Mouse (Mus musculus) lung, adult 2 months (tissue): ENCODE results near the gene Gm2381.
"Not testable (repeated sequence)": the region's sequence is repeated elsewhere in the genome, so short reads cannot be mapped to it uniquely, and the experiment has no call there.

Experiments
- CTCF ChIP-seq: fragments of 200-500 bp; IDR thresholded peaks from 2 replicates; pipeline ENCODE4 v1.5.1; 2011; ENCODE audit warnings: mild to moderate bottlenecking, low read length, control low read depth; ENCODE audit not compliant: insufficient read depth
- POLR2A ChIP-seq: fragments of 200-500 bp; IDR thresholded peaks from 2 replicates; pipeline ENCODE4 v1.6.1; 2011; ENCODE audit warnings: low read depth, mild to moderate bottlenecking, control low read depth, low read length, borderline replicate concordance; ENCODE audit errors: extremely low read depth

DNA sequence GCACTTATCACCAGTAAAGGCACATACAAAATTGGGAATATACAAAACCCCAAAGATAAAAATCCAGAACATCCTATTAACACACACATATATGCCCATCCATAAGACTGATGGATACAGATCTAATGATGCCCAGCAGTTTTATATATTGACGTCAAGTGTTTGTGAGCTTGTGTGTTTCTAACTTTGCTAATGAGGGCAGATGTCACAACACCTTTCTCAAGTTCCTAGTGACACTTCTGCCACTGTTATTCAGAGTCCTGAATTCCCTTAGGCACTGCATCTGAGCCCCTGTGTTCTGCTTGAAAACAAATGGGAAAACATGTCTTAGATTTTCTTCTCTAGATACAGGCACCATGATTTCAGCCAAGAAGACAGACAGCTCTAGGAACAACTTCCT is 73.6 kb downstream of the Gm2381 start, which contains the start of gene Vmn2r62:
- TF ChIP-seq CTCF, POLR2A: not testable (repeated sequence)
